Mouse (Mus musculus): ENCODE data around the gene Syde1. TPM values are rescaled to one million over a fixed set of nuclear protein-coding genes. Genes with fewer than 3 reads are reported as not detected.
A peak's percentile ranks its signal among the peaks of the same experiment; 100 is the strongest.

Gene Syde1
- polyA plus RNA-seq, 1 experiment from 2014 or later = 46.6 TPM

- CTCF ChIA-PET = interaction anchor here (1.1 to 1.4 kb wide), 2 partner anchors 9 to 63 kb away, joined by 3 to 4 read pairs; no protein-coding TSS in a partner anchor
Observed at GRCm38 (mm10) chr10:78576435-78577184, 15.2 kb downstream of the Syde1 start.

GRCm38 (mm10) chr10:78575690-78576089 is 16.1 kb downstream of the Syde1 start:
- no peak for TF ChIP-seq CTCF (IDR thresholded peaks at IDR 0.05)
- peak; percentile 35 for ATAC-seq
- ChIA-PET POLR2A (interaction anchor here (1.1 to 1.5 kb wide), 2 partner anchors 13 to 15 kb away, joined by 4 to 9 read pairs; no protein-coding TSS in a partner anchor), CTCF (no interaction called here)
- in situ Hi-C loops (cut with MboI; ENCODE audit: low pct_unique_long_range_greater_than_20kb) = loop anchor here (10.0 kb wide), 1 partner anchor 1099 kb away; no protein-coding TSS in a partner anchor
- DNase-seq (ENCODE audit: low read depth, low spot score) = no peak
- no peaks in the 10 kb centered on the region for H3K27me3 ChIP-seq

More at GRCm38 (mm10) chr10:78576435-78577184, 15.2 kb downstream of the Syde1 start:
- no peak for DNase-seq (ENCODE audit: low read depth, low spot score)
- no peak for ATAC-seq
- TF ChIP-seq CTCF (IDR thresholded peaks at IDR 0.05) = no peak
- in situ Hi-C loops (cut with MboI; ENCODE audit: low pct_unique_long_range_greater_than_20kb) = loop anchor here (10.0 kb wide), 1 partner anchor 1098 kb away; no protein-coding TSS in a partner anchor
- no peaks in the 10 kb centered on the region for H3K27me3 ChIP-seq
- POLR2A ChIA-PET = interaction anchor here (0.7 to 1.5 kb wide), 3 partner anchors 9 to 14 kb away, joined by 3 to 9 read pairs (median 3); no protein-coding TSS in a partner anchor

- ChIA-PET POLR2A (interaction anchor here (1.1 to 1.5 kb wide), 2 partner anchors 14 to 16 kb away, joined by 4 to 9 read pairs; no protein-coding TSS in a partner anchor), CTCF (interaction anchor here (1.0 kb wide), 1 partner anchor 10 kb away, joined by 4 read pairs; no protein-coding TSS in a partner anchor)
- no peak for TF ChIP-seq CTCF (IDR thresholded peaks at IDR 0.05)
- H3K27me3 ChIP-seq = no peaks in the 10 kb centered on the region
- in situ Hi-C loops (cut with MboI; ENCODE audit: low pct_unique_long_range_greater_than_20kb) = loop anchor here (10.0 kb wide), 1 partner anchor 1100 kb away; no protein-coding TSS in a partner anchor
- DNase-seq (ENCODE audit: low read depth, low spot score) (no peak), ATAC-seq (peak; percentile 49)
Observed at GRCm38 (mm10) chr10:78575105-78575632, 16.6 kb downstream of the Syde1 start.

- H3K27me3 ChIP-seq = no peaks in the 10 kb centered on the region
- ChIA-PET POLR2A (interaction anchor here (1.1 kb wide), 1 partner anchor 17 kb away, joined by 4 read pairs; no protein-coding TSS in a partner anchor), CTCF (interaction anchor here (0.7 to 1.0 kb wide), 3 partner anchors 9 to 110 kb away, joined by 3 to 4 read pairs (median 3); partner anchors contain the start of gene Pdxk)
- DNase-seq (ENCODE audit: low read depth, low spot score) = peak; percentile 93
- TF ChIP-seq CTCF (IDR thresholded peaks at IDR 0.05) = no peak
- ATAC-seq = peak; percentile 82
- in situ Hi-C loops (cut with MboI; ENCODE audit: low pct_unique_long_range_greater_than_20kb) = loop anchor here (5.0 to 10.0 kb wide), 2 partner anchors 67 to 1100 kb away; no protein-coding TSS in a partner anchor
Observed at GRCm38 (mm10) chr10:78574250-78575104, 17.3 kb downstream of the Syde1 start, which contains the start of gene Ilvbl. Gene Ilvbl (plus strand): TSS chr10:78574346.

- ChIA-PET CTCF (interaction anchor here (1.0 kb wide), 1 partner anchor 33 kb away, joined by 3 read pairs; no protein-coding TSS in a partner anchor), POLR2A (no interaction called here)
- in situ Hi-C loops (cut with MboI; ENCODE audit: low pct_unique_long_range_greater_than_20kb) = loop anchor here (5.0 to 10.0 kb wide), 2 partner anchors 66 to 1102 kb away; no protein-coding TSS in a partner anchor
- DNase-seq (ENCODE audit: low read depth, low spot score) (no peak), ATAC-seq (no peak)
- no peak for TF ChIP-seq CTCF (IDR thresholded peaks at IDR 0.05)
- no peaks in the 10 kb centered on the region for H3K27me3 ChIP-seq
Observed at GRCm38 (mm10) chr10:78573226-78573625, 18.5 kb downstream of the Syde1 start.

- TF ChIP-seq CTCF (IDR thresholded peaks at IDR 0.05) = no peak
- no peaks in the 10 kb centered on the region for H3K27me3 ChIP-seq
- DNase-seq (ENCODE audit: low read depth, low spot score) (no peak), ATAC-seq (no peak)
- in situ Hi-C loops (cut with MboI; ENCODE audit: low pct_unique_long_range_greater_than_20kb) = loop anchor here (5.0 to 10.0 kb wide), 2 partner anchors 64 to 1104 kb away; no protein-coding TSS in a partner anchor
- ChIA-PET POLR2A (interaction anchor here (0.9 kb wide), 1 partner anchor 108 kb away, joined by 3 read pairs; no protein-coding TSS in a partner anchor), CTCF (interaction anchor here (1.4 to 1.5 kb wide), 2 partner anchors 24 to 31 kb away, joined by 3 to 4 read pairs; no protein-coding TSS in a partner anchor)
Observed at GRCm38 (mm10) chr10:78570897-78571296, 20.9 kb downstream of the Syde1 start.

- DNase-seq (ENCODE audit: low read depth, low spot score) = no peak
- in situ Hi-C loops (cut with MboI; ENCODE audit: low pct_unique_long_range_greater_than_20kb) = loop anchor here (5.0 to 10.0 kb wide), 2 partner anchors 63 to 1104 kb away; no protein-coding TSS in a partner anchor
- CTCF ChIA-PET = interaction anchor here (1.4 kb wide), 1 partner anchor 31 kb away, joined by 3 read pairs; no protein-coding TSS in a partner anchor
- TF ChIP-seq CTCF (IDR thresholded peaks at IDR 0.05) = no peak
- no peaks in the 10 kb centered on the region for H3K27me3 ChIP-seq
- POLR2A ChIA-PET = no interaction called here
- ATAC-seq = no peak
Observed at GRCm38 (mm10) chr10:78570416-78570815, 21.3 kb downstream of the Syde1 start.

GRCm38 (mm10) chr10:78569686-78570085 is 22.1 kb downstream of the Syde1 start:
- no peak for DNase-seq (ENCODE audit: low read depth, low spot score)
- in situ Hi-C loops (cut with MboI; ENCODE audit: low pct_unique_long_range_greater_than_20kb) = loop anchor here (5.0 to 10.0 kb wide), 2 partner anchors 62 to 1105 kb away; no protein-coding TSS in a partner anchor
- POLR2A ChIA-PET = no interaction called here
- no peak for ATAC-seq
- TF ChIP-seq CTCF (IDR thresholded peaks at IDR 0.05) = no peak
- no peaks in the 10 kb centered on the region for H3K27me3 ChIP-seq
- CTCF ChIA-PET = no interaction called here

- no peak for TF ChIP-seq CTCF (IDR thresholded peaks at IDR 0.05)
- no peak for DNase-seq (ENCODE audit: low read depth, low spot score)
- in situ Hi-C loops (cut with MboI; ENCODE audit: low pct_unique_long_range_greater_than_20kb) = no loop called here
- no peaks in the 10 kb centered on the region for H3K27me3 ChIP-seq
- CTCF ChIA-PET = no interaction called here
- no peak for ATAC-seq
- POLR2A ChIA-PET = no interaction called here
Observed at GRCm38 (mm10) chr10:78569191-78569590, 22.6 kb downstream of the Syde1 start.

Measured in Patski (cell line).